Mouse (Mus musculus): Measurements from ENCODE around the gene Gm10643.

DNA sequence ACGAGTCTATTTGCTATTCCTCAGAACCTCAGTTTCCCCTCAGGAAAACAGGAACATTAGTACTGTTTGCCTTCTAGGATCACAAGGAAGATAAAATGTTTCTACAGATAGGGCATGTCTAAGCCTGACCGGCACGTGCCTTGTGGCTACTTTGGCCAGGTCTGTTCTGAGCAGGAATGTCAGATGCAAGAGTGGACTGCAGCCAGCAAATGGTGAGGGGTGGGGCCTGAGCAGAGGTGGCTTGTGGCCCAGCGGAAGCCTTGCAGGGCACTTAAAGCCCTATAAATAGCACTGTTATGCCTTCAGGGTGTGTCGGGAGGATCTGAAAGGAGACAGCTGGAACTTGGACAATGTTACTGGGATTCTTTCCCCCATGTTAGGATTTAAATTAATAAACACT, 41.9 kb downstream of the Gm10643 start:
- no peak for TF ChIP-seq CTCF (conservative IDR thresholded peaks at IDR 0.05; ENCODE audit: insufficient read depth, insufficient read length, low read depth, low read length)
- no peak for TF ChIP-seq POLR2A (IDR thresholded peaks at IDR 0.05; ENCODE audit: low read depth, low read length)
